Mouse (Mus musculus) G1E (cell line): ENCODE results near the gene Smc3. TPM values are rescaled to one million over a fixed set of nuclear protein-coding genes. Genes with fewer than 3 reads are reported as not detected.

ENCODE experiments used
- ATAC-seq: 2 replicates; pipeline ENCODE4 v1.8.0; 2016; ENCODE audit warnings: mild to moderate bottlenecking; ENCODE audit not compliant: insufficient number of reproducible peaks, poor library complexity, low FRiP score, severe bottlenecking; ENCODE audit errors: extremely low read depth
- DNase-seq: peaks from one replicate; pipeline ENCODE4 v3.0.0; 2012; ENCODE audit warnings: low spot score
- H3K27me3 ChIP-seq: 2 replicates; pipeline ENCODE4 v1.6.1; 2012; ENCODE audit warnings: mild to moderate bottlenecking, low read length, inconsistent platforms; ENCODE audit not compliant: insufficient read depth
- H3K36me3 ChIP-seq: replicated peaks from 2 replicates; pipeline ENCODE3; 2012; ENCODE audit warnings: mild to moderate bottlenecking, inconsistent platforms
- H3K4me1 ChIP-seq: 2 replicates; pipeline ENCODE4 v1.6.1; 2012; ENCODE audit warnings: low read depth, low read length, inconsistent platforms, mixed read lengths; ENCODE audit not compliant: insufficient read depth
- H3K4me3 ChIP-seq: 2 replicates; pipeline ENCODE4 v1.5.1; 2012; ENCODE audit warnings: low read depth, mild to moderate bottlenecking, inconsistent platforms, low read length, moderate library complexity, mixed read lengths
- H3K9me3 ChIP-seq: replicated peaks from 2 replicates; pipeline ENCODE4 v1.6.1; 2012; ENCODE audit warnings: inconsistent platforms
- CTCF ChIP-seq: IDR thresholded peaks from 2 replicates; pipeline ENCODE4 v1.5.1; 2012; ENCODE audit warnings: low read depth, low read length, inconsistent platforms, mixed read lengths
- GATA1 ChIP-seq: IDR thresholded peaks from 2 replicates; pipeline ENCODE4 v1.6.1; 2012; ENCODE audit warnings: borderline replicate concordance, low read length, inconsistent platforms, mixed read lengths
- GATA2 ChIP-seq: IDR thresholded peaks from 2 replicates; pipeline ENCODE4 v1.6.1; 2012; ENCODE audit warnings: low read depth, low read length, inconsistent platforms, borderline replicate concordance
- POLR2AphosphoS5 ChIP-seq: IDR thresholded peaks from 2 replicates; pipeline ENCODE4 v1.6.1; 2012; ENCODE audit warnings: low read depth, low read length, inconsistent platforms; ENCODE audit not compliant: insufficient replicate concordance
- TAL1 ChIP-seq: conservative IDR thresholded peaks from 2 replicates; pipeline ENCODE4 v1.6.1; 2012; ENCODE audit warnings: low read depth, low read length, inconsistent platforms, mixed read lengths
- polyA plus RNA-seq: library from polyadenylated mRNA; stranded (reverse); fragments of >175 nt; gene quantifications from 2 replicates; pipeline ENCODE4 v1.2.3, GENCODE M21; 2012
- total RNA-seq, 2 experiments: library from RNA; stranded (forward) in 1 of 2; stranded (reverse) in 1 of 2; fragments of 200-1000 nt in 1 of 2; fragments of >200 nt in 1 of 2; fragmentation: Nextera tagmentation in 1 of 2; gene quantifications; 2 replicates each; pipeline ENCODE4 v1.2.3; 2014 to 2017

Smc3 gene
- total and polyA plus RNA-seq, 3 experiments, result 41.9 to 198 (median 150) TPM

DNA sequence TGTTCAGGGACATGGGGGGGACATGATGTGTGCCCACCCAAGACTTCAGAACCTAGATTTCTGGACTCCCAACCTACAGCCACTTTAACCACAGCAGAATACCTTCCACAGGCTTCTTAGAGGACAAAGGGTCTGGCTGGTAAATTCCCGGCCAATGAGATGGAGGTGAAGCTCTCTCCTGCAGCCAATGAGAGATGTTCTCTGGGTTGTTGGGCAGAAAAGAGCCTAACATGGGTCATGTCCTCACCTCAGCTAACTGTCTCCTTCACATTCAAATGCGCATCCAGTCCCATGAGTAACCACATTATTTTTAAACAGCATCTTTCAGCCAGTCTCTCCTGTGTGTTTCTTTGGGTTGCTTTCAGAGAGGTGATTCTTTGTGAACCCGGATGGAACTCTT lies 71.2 kb downstream of the Smc3 start:
- Histone ChIP-seq H3K9me3 (no peaks in the 10 kb centered on the region), H3K4me3 (no peak overlapping the region), H3K4me1 (no peaks in the 10 kb centered on the region), H3K27me3 (peaks cover 34% of the 10 kb centered on the region), H3K36me3 (no peaks in the 10 kb centered on the region)
- ATAC-seq, result no peak
- no peak for DNase-seq
- TF ChIP-seq POLR2AphosphoS5 (no peak), TAL1 (no peak), CTCF (no peak), GATA1 (no peak), GATA2 (no peak)

- Histone ChIP-seq H3K27me3 (peaks cover 35% of the 10 kb centered on the region), H3K9me3 (no peaks in the 10 kb centered on the region), H3K4me1 (no peaks in the 10 kb centered on the region), H3K4me3 (no peak overlapping the region), H3K36me3 (no peaks in the 10 kb centered on the region)
- TF ChIP-seq GATA2, result no peak
- no peak for TF ChIP-seq CTCF
- TF ChIP-seq TAL1, result no peak
- TF ChIP-seq POLR2AphosphoS5, result no peak
- TF ChIP-seq GATA1, result no peak
- no peak for ATAC-seq
- DNase-seq, result no peak
Observed at GRCm38 (mm10) chr19:53674131-53674925, 74.1 kb downstream of the Smc3 start.

- no peaks in the 10 kb centered on the region for H3K4me1 ChIP-seq
- TF ChIP-seq POLR2AphosphoS5 (no peak), GATA1 (no peak), TAL1 (no peak), CTCF (no peak), GATA2 (no peak)
- no peak for DNase-seq
Observed at GRCm38 (mm10) chr19:53676228-53676627, 76.0 kb downstream of the Smc3 start.

DNA sequence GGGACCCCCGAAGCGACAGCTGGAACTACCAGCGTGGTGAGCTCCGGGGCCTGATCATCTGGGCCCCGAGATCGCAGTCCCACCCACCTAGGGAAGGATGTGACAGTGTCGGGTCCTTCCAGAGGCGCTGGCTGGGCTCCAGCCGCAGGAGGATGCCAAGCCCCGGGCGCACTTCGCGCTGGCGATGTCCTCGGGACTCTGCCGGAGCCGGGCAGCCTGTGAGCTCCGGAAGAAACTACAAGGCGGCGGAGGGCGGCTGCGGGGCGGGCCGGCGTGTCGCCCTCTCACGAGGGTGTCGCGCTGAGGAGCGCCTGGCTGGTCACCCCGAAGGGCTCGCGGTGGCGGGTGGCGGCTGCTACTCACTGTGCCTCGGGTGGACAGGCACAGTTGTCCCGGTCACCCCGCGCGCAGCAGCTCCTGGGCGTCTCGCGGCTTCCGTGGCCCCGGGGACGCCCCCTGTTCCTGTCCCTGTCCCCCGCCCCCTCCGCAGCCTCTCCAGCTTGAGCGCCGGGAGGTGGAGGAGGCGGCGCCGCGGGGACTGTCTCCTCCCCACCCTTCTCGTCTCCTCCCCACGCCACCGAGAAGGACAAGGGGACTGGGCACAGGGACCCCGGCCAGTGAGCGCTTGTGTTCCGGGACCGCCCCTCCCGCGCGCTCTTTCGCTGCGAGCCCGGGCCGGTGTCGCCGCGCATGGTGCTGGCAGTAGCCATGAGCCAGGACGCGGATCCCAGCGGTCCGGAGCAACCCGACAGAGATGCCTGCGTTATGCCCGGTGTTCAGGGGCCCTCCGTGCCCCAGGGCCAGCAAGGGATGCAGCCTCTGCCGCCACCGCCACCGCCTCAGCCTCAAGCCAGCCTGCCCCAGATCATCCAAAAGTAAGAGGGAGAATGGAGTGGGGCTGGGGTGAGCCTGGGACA lies 76.8 kb downstream of the Smc3 start, which contains the start of gene Rbm20:
TSS of gene Rbm20 (plus strand) at position 589 of the 917 bp plus-strand sequence.
- ATAC-seq (no peak), DNase-seq (no peak)
- no peaks in the 10 kb centered on the region for H3K36me3 ChIP-seq
- H3K27me3 ChIP-seq, result peaks cover 25% of the 10 kb centered on the region
- H3K4me3 ChIP-seq, result no peak within 1 kb of the TSS
- TF ChIP-seq POLR2AphosphoS5, result no peak
- no peaks in the 10 kb centered on the region for H3K9me3 ChIP-seq
- no peaks in the 10 kb centered on the region for H3K4me1 ChIP-seq

More at GRCm38 (mm10) chr19:53676228-53676627, 76.0 kb downstream of the Smc3 start:
- H3K9me3 ChIP-seq, result no peaks in the 10 kb centered on the region
- no peaks in the 10 kb centered on the region for H3K36me3 ChIP-seq
- H3K27me3 ChIP-seq, result peaks cover 23% of the 10 kb centered on the region
- ATAC-seq, result no peak
- no peak overlapping the region for H3K4me3 ChIP-seq

- no peaks in the 10 kb centered on the region for H3K9me3 ChIP-seq
- H3K27me3 ChIP-seq, result peaks cover 20% of the 10 kb centered on the region
- ATAC-seq, result no peak
- DNase-seq, result no peak
- no peaks in the 10 kb centered on the region for H3K36me3 ChIP-seq
- no peak overlapping the region for H3K4me3 ChIP-seq
- TF ChIP-seq POLR2AphosphoS5 (no peak), CTCF (no peak), TAL1 (no peak), GATA2 (no peak), GATA1 (no peak)
- H3K4me1 ChIP-seq, result no peaks in the 10 kb centered on the region
Observed at GRCm38 (mm10) chr19:53679194-53679593, 79.0 kb downstream of the Smc3 start.

GRCm38 (mm10) chr19:53679981-53680380 lies 79.8 kb downstream of the Smc3 start:
- H3K27me3 ChIP-seq, result peaks cover 15% of the 10 kb centered on the region
- no peak for ATAC-seq
- no peaks in the 10 kb centered on the region for H3K4me1 ChIP-seq
- H3K36me3 ChIP-seq, result no peaks in the 10 kb centered on the region
- DNase-seq, result no peak
- H3K9me3 ChIP-seq, result no peaks in the 10 kb centered on the region
- TF ChIP-seq POLR2AphosphoS5, result no peak
- no peak for TF ChIP-seq TAL1
- TF ChIP-seq CTCF, result no peak
- no peak for TF ChIP-seq GATA2
- no peak for TF ChIP-seq GATA1
- H3K4me3 ChIP-seq, result no peak overlapping the region

DNA sequence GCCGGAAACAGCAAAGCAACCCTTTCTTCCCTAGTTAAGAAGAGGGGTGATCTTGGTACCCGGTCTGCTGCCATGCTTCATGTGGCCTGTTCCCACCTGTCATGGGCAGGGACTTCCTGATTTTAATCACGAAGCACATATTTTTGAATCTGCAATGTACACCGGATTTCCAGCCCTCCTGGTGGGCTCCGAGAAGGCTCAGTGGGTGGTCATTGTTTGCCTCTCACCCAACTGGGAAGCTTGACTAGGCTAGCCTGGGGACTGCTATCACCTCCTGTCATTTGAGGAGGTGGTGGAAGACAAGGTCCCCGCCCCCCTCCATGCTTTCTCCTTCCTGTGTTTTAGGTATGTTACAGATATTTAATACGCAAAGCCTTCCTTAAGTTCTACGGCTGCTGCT lies 82.2 kb downstream of the Smc3 start:
- H3K9me3 ChIP-seq, result no peaks in the 10 kb centered on the region
- no peak for TF ChIP-seq GATA1
- TF ChIP-seq CTCF, result no peak
- TF ChIP-seq POLR2AphosphoS5, result no peak
- TF ChIP-seq GATA2, result no peak
- no peak for TF ChIP-seq TAL1
- H3K4me1 ChIP-seq, result no peaks in the 10 kb centered on the region
- H3K36me3 ChIP-seq, result no peaks in the 10 kb centered on the region
- no peak overlapping the region for H3K4me3 ChIP-seq
- H3K27me3 ChIP-seq, result peaks cover 3% of the 10 kb centered on the region; the same call in 1 of the 2 replicates
- ATAC-seq (no peak), DNase-seq (no peak)
